Mouse (Mus musculus) heart, adult 2 months (tissue): ENCODE data around the gene Il17rb.

Experiments used
- CTCF ChIP-seq: fragments of 200-600 bp; IDR thresholded peaks from 2 replicates; pipeline ENCODE4 v1.8.1; 2022; ENCODE audit warnings: antibody characterized with exemption, mild to moderate bottlenecking, moderate library complexity
- EP300 ChIP-seq: fragments of 200-500 bp; IDR thresholded peaks from 2 replicates; pipeline ENCODE4 v1.6.1; 2011; ENCODE audit warnings: low read depth, low read length, control low read depth; ENCODE audit not compliant: insufficient read depth
- POLR2A ChIP-seq: fragments of 200-500 bp; IDR thresholded peaks from 2 replicates; pipeline ENCODE4 v1.6.1; 2011; ENCODE audit warnings: mild to moderate bottlenecking, low read depth, low read length, control low read depth; ENCODE audit not compliant: insufficient read depth

DNA sequence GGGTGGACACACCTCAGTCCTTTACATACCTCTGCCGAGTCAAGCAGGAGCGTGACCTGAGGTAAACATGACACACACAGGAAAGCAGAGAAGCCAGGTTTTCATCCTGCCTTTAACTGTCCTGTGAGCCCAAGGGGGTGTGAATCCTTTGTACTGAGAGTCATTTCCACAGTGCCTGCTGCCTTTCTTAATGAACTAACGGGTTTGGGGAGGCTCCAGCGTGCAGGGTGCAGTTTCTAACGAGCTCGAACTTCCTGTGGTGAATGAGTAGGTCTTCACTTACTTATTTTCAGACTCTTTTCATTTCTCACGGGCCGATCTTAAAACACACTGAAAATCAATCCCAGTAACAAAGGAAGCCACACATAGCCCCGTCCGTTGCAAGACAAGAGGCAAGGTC, 5.8 kb upstream of the Il17rb start:
- TF ChIP-seq CTCF (no peak), EP300 (no peak), POLR2A (no peak)
